Mouse (Mus musculus) hindbrain, embryonic 13.5 days (tissue): Measurements from ENCODE around the gene Fjx1. TPM values are rescaled to one million over a fixed set of nuclear protein-coding genes. Genes with fewer than 3 reads are reported as not detected.

ENCODE experiments used
- ATAC-seq: fragments of 200-750 bp; cut with Nextera tagmentation; 2 replicates; pipeline ENCODE4 v1.8.0; 2017; ENCODE audit warnings: moderate TSS enrichment; ENCODE audit not compliant: low FRiP score
- H3K27ac ChIP-seq: fragments of 300-500 bp; sonication (generic); 2 replicates; pipeline ENCODE4 v1.5.1; 2015; ENCODE audit warnings: inconsistent platforms, mild to moderate bottlenecking, moderate library complexity
- H3K27me3 ChIP-seq: fragments of 300-500 bp; sonication (generic); 2 replicates; pipeline ENCODE4 v1.6.1; 2015; ENCODE audit warnings: mild to moderate bottlenecking, inconsistent platforms
- H3K36me3 ChIP-seq: fragments of 300-500 bp; sonication (generic); 2 replicates; pipeline ENCODE4 v1.6.1; 2015; ENCODE audit warnings: mild to moderate bottlenecking, inconsistent platforms
- H3K4me1 ChIP-seq: fragments of 300-500 bp; sonication (generic); replicated peaks from 2 replicates; pipeline ENCODE4 v1.6.1; 2015; ENCODE audit warnings: inconsistent platforms
- H3K4me2 ChIP-seq: fragments of 300-500 bp; sonication (generic); 2 replicates; pipeline ENCODE4 v1.6.1; 2015; ENCODE audit warnings: inconsistent platforms, mild to moderate bottlenecking, moderate library complexity
- H3K4me3 ChIP-seq: fragments of 300-500 bp; sonication (generic); 2 replicates; pipeline ENCODE4 v1.5.1; 2015; ENCODE audit warnings: mild to moderate bottlenecking, inconsistent platforms
- H3K9ac ChIP-seq: fragments of 300-500 bp; sonication (generic); 2 replicates; pipeline ENCODE4 v1.6.1; 2015; ENCODE audit warnings: mild to moderate bottlenecking, inconsistent platforms
- H3K9me3 ChIP-seq: fragments of 300-500 bp; sonication (generic); 2 replicates; pipeline ENCODE4 v1.6.1; 2016; ENCODE audit warnings: inconsistent platforms
- WGBS: fragments of 180-500 bp; shearing (Covaris S2); methylation state at CpG from one replicate; pipeline ENCODE4 v1.1.7; 2015; 5-methylcytosine and 5-hydroxymethylcytosine counted together
- polyA plus RNA-seq: library from polyadenylated mRNA; unstranded; fragments of >200 nt; fragmentation: Nextera tagmentation; extraction: Ambion mirVana; gene quantifications from 2 replicates; pipeline ENCODE4 v1.2.1, GENCODE M21; 2015

Gene Fjx1
- polyA plus RNA-seq, 1 experiment from 2014 or later, result 32.9 TPM

DNA sequence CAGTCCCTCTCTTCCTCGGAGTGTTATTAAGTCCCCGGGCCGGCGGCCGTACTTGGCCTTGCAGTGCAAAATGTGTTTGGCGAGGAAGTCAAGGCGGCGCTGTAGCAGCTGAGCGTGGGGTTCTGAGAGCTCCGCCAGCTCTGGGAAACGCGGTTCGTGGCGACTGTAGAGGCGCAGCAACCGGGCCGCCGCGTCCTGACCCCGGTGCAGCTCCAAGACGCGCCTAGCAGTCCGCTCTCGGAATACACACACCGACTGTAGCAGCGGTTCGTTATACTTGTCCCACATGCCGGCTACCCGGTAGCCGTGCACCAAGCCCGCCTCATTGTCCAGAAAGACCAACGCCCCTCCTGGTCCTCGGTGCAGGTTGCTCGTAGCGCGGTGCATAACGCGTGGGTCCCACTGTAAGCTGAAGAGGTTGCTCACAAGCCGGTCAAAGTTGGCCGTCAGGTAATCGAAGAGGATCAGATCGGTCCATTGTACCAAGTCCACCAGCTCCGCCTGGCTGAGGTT is 2.0 kb downstream of the Fjx1 start:
- ATAC-seq, result peak; percentile 22
- Histone ChIP-seq H3K4me1 (peaks cover 25% of the 10 kb centered on the region), H3K36me3 (peaks cover 12% of the 10 kb centered on the region; the same call in 1 of the 2 replicates), H3K4me3 (peak overlapping the region; percentile 91), H3K27me3 (0 out of 2 replicates have a peak, but pooled peaks cover 3% of the 10 kb centered on the region), H3K9ac (peak overlapping the region; percentile 96), H3K9me3 (0 out of 2 replicates have a peak, but pooled peaks cover 3% of the 10 kb centered on the region), H3K4me2 (peak overlapping the region; percentile 70), H3K27ac (peak overlapping the region; percentile 97)
- WGBS, result under 1% methylated on average over 43 of the region's 43 CpGs

DNA sequence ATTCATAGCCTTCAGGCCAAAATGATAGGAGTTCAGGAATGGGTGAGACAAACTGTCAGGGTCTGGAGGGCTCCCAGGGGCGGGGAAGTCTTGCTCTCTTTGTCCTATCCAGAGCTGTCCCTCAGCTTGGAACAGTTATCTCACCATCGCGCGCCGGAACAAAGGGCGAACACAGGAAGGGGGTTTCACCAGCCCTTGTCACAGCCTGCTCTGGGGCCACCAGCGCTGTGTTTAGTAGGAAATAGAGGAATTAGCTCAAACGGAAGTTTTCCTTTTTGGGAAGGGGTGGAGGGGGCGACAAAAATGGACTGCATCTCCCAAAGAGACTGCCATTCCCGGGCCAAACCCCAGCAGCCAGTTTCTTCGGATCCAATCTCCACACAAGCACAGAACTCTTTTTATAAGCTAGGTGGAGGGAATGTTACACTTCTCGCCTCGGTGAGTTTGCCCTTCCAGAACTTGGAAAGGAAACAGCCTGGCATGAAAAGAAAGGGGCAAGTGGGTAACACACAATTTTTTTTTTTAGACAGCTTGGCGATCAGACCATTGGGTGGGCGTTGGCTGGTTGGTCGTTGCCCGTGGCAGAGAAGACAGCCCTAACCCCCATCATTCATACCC is 2.6 kb downstream of the Fjx1 start:
- WGBS, result under 1% methylated on average over 17 of the region's 17 CpGs
- Histone ChIP-seq H3K27ac (peak overlapping the region; percentile 97), H3K4me2 (peak overlapping the region; percentile 70), H3K36me3 (peaks cover 12% of the 10 kb centered on the region; the same call in 1 of the 2 replicates), H3K9ac (peak overlapping the region; percentile 96), H3K4me3 (peak overlapping the region; percentile 91), H3K9me3 (0 out of 2 replicates have a peak, but pooled peaks cover 3% of the 10 kb centered on the region), H3K27me3 (0 out of 2 replicates have a peak, but pooled peaks cover 3% of the 10 kb centered on the region), H3K4me1 (peaks cover 25% of the 10 kb centered on the region)
- 0 out of 2 replicates have a peak, but pooled peaks have one; percentile 28 for ATAC-seq

DNA sequence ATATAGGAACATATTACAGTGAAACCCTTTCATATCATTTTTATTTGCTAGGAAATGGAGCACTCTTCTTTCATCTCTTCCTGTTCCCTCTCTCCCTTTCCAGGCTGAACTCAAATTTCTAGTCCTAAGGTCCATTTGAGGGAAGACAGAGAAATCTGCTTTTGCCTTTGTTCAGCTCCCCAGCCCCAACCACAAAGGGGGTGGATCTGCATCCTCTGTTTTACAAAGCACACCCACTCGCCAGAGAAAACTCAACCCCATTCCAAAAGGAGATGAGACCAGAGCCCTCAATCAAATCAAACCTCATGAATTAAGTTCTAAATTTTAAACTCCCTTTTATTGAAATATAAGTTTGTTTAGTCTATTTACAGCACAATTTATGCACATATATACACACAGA is 3.2 kb downstream of the Fjx1 start:
- H3K27ac ChIP-seq, result peak overlapping the region; percentile 76
- H3K9me3 ChIP-seq, result 0 out of 2 replicates have a peak, but pooled peaks cover 3% of the 10 kb centered on the region
- 17% methylated on average over 1 of the region's 1 CpGs for WGBS
- peaks cover 25% of the 10 kb centered on the region for H3K4me1 ChIP-seq
- H3K27me3 ChIP-seq, result no peaks in the 10 kb centered on the region
- peak overlapping the region; percentile 72 for H3K9ac ChIP-seq
- peaks cover 12% of the 10 kb centered on the region; the same call in 1 of the 2 replicates for H3K36me3 ChIP-seq
- H3K4me3 ChIP-seq, result peak overlapping the region; percentile 91
- ATAC-seq, result no peak
- H3K4me2 ChIP-seq, result peak overlapping the region; percentile 70

GRCm38 (mm10) chr2:102447831-102448230 is 4.5 kb downstream of the Fjx1 start:
- no peaks in the 10 kb centered on the region for H3K27me3 ChIP-seq
- 0 out of 2 replicates have a peak, but pooled peaks cover 3% of the 10 kb centered on the region for H3K9me3 ChIP-seq
- H3K4me3 ChIP-seq, result peak overlapping the region; percentile 91; the same call in 1 of the 2 replicates
- H3K36me3 ChIP-seq, result peaks cover 12% of the 10 kb centered on the region; the same call in 1 of the 2 replicates
- peaks cover 25% of the 10 kb centered on the region for H3K4me1 ChIP-seq
- H3K9ac ChIP-seq, result no peak overlapping the region
- H3K4me2 ChIP-seq, result peak overlapping the region; percentile 70
- peak overlapping the region; percentile 76; the same call in 1 of the 2 replicates for H3K27ac ChIP-seq
- ATAC-seq, result no peak
- 77% methylated on average over 7 of the region's 7 CpGs for WGBS

- Histone ChIP-seq H3K4me2 (no peak overlapping the region), H3K36me3 (peaks cover 12% of the 10 kb centered on the region; the same call in 1 of the 2 replicates), H3K9me3 (0 out of 2 replicates have a peak, but pooled peaks cover 3% of the 10 kb centered on the region), H3K9ac (no peak overlapping the region), H3K27me3 (no peaks in the 10 kb centered on the region), H3K4me3 (no peak overlapping the region), H3K27ac (no peak overlapping the region), H3K4me1 (peaks cover 20% of the 10 kb centered on the region)
- no peak for ATAC-seq
- 74% methylated on average over 4 of the region's 4 CpGs for WGBS
Measured at GRCm38 (mm10) chr2:102446851-102447250, 5.4 kb downstream of the Fjx1 start.

DNA sequence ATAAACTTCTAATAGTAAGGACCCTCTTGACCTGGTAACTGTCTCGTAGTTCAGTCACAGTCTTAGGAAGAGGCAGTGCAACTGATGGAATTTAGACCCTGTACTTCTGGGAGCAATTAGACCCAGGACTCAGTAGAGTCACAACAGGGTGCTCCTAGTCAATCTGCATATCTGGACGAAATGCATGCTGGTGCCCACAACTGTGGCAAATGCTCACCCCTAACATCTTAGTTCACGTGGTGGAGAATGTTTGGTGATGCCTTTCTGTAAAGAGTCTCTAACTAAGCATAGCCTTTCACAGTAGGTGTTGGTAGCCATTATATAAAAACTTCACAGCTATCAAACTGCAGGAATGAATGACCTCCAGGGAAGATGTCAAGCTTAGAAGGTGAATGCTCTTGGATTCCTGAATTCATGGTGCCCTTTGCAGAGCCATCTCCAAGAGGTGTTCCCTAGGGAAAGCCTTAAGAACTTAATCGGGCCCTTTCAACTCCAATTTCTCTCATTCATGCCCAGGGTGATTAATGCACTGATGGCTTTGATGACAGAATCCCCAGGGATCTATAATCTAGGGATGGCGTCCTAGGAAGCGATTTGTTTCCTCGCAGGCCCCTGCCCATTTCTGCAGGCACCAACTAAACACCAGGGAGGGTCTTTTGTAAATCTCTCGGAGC is 14.8 kb downstream of the Fjx1 start:
- Histone ChIP-seq H3K27ac (no peak overlapping the region), H3K36me3 (no peaks in the 10 kb centered on the region), H3K4me2 (no peak overlapping the region), H3K9ac (no peak overlapping the region), H3K27me3 (0 out of 2 replicates have a peak, but pooled peaks cover 2% of the 10 kb centered on the region), H3K9me3 (no peaks in the 10 kb centered on the region), H3K4me3 (no peak overlapping the region), H3K4me1 (no peaks in the 10 kb centered on the region; the same call in 1 of the 2 replicates)
- WGBS, result 24% methylated on average over 8 of the region's 8 CpGs
- ATAC-seq, result no peak

DNA sequence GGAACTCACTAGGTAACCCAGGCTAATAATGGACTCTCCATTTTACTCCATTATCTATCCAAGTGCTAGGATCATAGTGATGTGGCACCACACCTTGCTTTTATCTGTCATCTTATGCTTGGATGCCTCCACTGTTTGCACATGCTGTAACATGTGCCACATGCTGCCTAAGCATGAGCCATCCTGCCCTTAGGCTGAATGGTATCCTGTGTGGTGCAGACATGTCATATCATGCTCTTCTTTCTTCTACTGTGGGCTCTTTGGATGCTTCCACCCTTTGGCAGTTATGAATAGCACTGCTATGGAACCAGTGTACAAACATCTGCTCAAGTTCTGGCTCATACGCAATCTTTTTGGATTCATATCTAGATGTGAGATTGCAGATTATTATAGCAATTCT is 18.4 kb downstream of the Fjx1 start:
- H3K4me3 ChIP-seq, result no peak overlapping the region
- H3K27me3 ChIP-seq, result no peaks in the 10 kb centered on the region
- 96% methylated on average over 1 of the region's 1 CpGs for WGBS
- ATAC-seq, result no peak
- no peak overlapping the region for H3K4me2 ChIP-seq
- H3K4me1 ChIP-seq, result peaks cover 6% of the 10 kb centered on the region; the same call in 1 of the 2 replicates
- no peaks in the 10 kb centered on the region for H3K36me3 ChIP-seq
- H3K9ac ChIP-seq, result no peak overlapping the region
- no peaks in the 10 kb centered on the region for H3K9me3 ChIP-seq
- no peak overlapping the region for H3K27ac ChIP-seq

DNA sequence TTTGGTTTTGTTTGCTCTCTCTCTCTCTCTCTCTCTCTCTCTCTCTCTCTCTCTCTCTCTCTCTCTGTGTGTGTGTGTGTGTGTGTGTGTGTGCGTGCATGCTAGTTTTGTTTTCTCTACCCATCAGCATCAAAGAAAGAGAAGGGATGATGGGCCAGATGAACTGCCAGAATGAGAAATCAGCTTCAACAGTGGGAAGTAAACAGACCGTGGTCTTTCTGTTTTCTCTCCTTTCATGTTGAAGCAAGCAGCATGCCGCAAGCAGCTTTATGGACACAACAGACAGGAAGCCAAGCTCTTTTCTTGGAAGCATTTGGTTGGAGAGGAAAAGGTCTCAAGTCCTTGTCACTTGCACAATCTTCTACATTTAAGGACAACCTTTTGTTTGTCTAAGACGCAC is 21.2 kb downstream of the Fjx1 start:
- no peak for ATAC-seq
- Histone ChIP-seq H3K4me1 (peaks cover 6% of the 10 kb centered on the region; the same call in 1 of the 2 replicates), H3K4me2 (no peak overlapping the region), H3K27ac (no peak overlapping the region), H3K9ac (0 out of 2 replicates have a peak overlapping the region, but pooled peaks have one; percentile 24), H3K9me3 (no peaks in the 10 kb centered on the region), H3K27me3 (no peaks in the 10 kb centered on the region), H3K4me3 (no peak overlapping the region), H3K36me3 (no peaks in the 10 kb centered on the region)
- 53% methylated on average over 4 of the region's 4 CpGs for WGBS

DNA sequence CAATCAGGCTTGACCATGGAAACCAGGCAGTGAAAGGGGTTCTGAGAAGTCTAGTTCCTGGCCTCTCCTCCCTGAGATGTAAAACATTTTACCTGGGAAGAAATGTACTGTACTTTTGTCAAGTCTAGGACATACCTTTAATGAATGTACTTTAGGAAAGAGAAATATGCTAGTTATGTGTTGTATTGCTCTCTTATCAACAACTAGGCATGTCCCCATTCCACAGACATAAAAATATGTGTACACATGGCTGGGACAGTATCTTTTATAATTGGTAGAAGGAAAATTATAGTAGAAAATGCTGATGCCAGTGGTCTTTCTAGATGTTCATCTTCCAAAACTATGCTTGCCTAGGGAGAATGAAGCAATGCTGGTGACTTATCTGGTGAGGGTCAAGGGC is 24.3 kb downstream of the Fjx1 start:
- peaks cover 6% of the 10 kb centered on the region; the same call in 1 of the 2 replicates for H3K4me1 ChIP-seq
- H3K4me3 ChIP-seq, result no peak overlapping the region
- no peak overlapping the region for H3K27ac ChIP-seq
- no peaks in the 10 kb centered on the region for H3K9me3 ChIP-seq
- H3K36me3 ChIP-seq, result no peaks in the 10 kb centered on the region
- H3K27me3 ChIP-seq, result no peaks in the 10 kb centered on the region
- ATAC-seq, result no peak
- H3K4me2 ChIP-seq, result no peak overlapping the region
- no peak overlapping the region for H3K9ac ChIP-seq

DNA sequence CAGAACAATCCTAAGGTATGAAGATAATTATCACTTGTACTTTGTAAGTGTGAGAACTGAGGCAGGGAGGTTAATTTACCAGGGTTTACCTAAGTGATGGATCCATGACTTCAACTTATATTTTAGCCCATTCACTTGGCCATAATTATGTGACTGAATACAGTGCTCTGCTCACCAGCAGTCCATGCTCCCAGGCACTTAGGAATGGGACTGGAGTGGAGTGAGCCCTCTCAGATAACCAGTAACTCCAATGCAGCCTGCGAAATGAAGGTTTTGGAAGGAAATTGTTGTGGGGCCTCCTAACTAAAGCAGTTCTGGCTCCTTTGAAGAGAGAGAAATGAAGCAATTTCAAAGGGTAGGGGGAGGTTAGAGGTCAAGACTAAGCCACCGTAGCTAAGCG is 25.9 kb downstream of the Fjx1 start:
- no peaks in the 10 kb centered on the region for H3K9me3 ChIP-seq
- H3K4me3 ChIP-seq, result no peak overlapping the region
- H3K4me1 ChIP-seq, result peaks cover 5% of the 10 kb centered on the region; the same call in 1 of the 2 replicates
- WGBS, result 46% methylated on average over 3 of the region's 3 CpGs
- no peak overlapping the region for H3K4me2 ChIP-seq
- H3K36me3 ChIP-seq, result no peaks in the 10 kb centered on the region
- H3K27ac ChIP-seq, result no peak overlapping the region
- ATAC-seq, result no peak
- no peak overlapping the region for H3K9ac ChIP-seq
- H3K27me3 ChIP-seq, result no peaks in the 10 kb centered on the region

DNA sequence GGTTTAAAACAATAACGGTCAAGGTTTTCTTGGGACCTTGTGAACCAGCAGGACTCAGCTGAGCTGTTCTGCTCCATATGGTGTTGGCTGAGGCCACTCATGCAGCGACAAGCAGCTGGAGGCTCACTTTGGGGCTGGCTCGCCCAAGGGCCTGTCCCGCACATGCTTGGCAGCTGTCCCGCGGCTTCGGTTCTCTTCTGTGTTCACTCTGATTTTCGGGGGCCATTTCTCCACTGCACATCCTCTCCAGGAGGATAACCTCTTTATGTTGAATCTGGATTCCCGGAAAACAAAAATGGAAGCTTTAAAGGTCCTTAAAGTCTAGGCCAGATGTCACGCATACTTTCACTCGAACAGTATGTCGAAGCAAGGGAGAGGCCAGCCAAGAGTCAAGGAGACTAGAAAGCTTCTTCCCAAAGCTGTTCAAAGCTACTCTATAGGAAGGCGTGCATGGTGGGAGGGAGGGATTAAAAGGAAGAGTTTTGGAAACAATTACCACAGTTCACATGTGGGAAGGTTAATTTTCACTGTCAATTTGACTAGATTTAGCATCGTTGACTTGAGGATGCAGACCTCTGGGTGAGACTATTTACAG is 36.1 kb downstream of the Fjx1 start:
- Histone ChIP-seq H3K4me1 (no peaks in the 10 kb centered on the region), H3K27ac (no peak overlapping the region), H3K4me3 (no peak overlapping the region), H3K36me3 (no peaks in the 10 kb centered on the region), H3K9ac (no peak overlapping the region), H3K9me3 (no peaks in the 10 kb centered on the region), H3K27me3 (no peaks in the 10 kb centered on the region), H3K4me2 (no peak overlapping the region)
- no peak for ATAC-seq
- 89% methylated on average over 14 of the region's 14 CpGs for WGBS

GRCm38 (mm10) chr2:102412738-102413137 is 39.6 kb downstream of the Fjx1 start:
- Histone ChIP-seq H3K4me3 (no peak overlapping the region), H3K9ac (no peak overlapping the region), H3K36me3 (no peaks in the 10 kb centered on the region), H3K4me1 (peaks cover 5% of the 10 kb centered on the region), H3K9me3 (no peaks in the 10 kb centered on the region), H3K27ac (no peak overlapping the region), H3K4me2 (no peak overlapping the region), H3K27me3 (no peaks in the 10 kb centered on the region)
- 88% methylated on average over 2 of the region's 2 CpGs for WGBS
- ATAC-seq, result no peak
